Mouse (Mus musculus) liver, embryonic 16.5 days (tissue): ENCODE measurements around the gene Syne4. TPM values are rescaled to one million over a fixed set of nuclear protein-coding genes. Genes with fewer than 3 reads are reported as not detected.

Experiments used
- ATAC-seq: fragments of 200-750 bp; cut with Nextera tagmentation; 2 replicates; pipeline ENCODE4 v1.8.0; 2017; ENCODE audit warnings: low read depth, mild to moderate bottlenecking, moderate number of reproducible peaks, moderate library complexity
- H3K27ac ChIP-seq: fragments of 300-500 bp; sonication (generic); 2 replicates; pipeline ENCODE4 v1.5.1; 2014; ENCODE audit warnings: mild to moderate bottlenecking, low read length
- H3K27me3 ChIP-seq: fragments of 300-500 bp; sonication (generic); 2 replicates; pipeline ENCODE4 v1.6.1; 2014; ENCODE audit warnings: low read depth, low read length, mixed read lengths; ENCODE audit not compliant: control insufficient read depth, insufficient read depth
- H3K36me3 ChIP-seq: fragments of 300-500 bp; sonication (generic); 2 replicates; pipeline ENCODE4 v1.6.1; 2014; ENCODE audit warnings: mild to moderate bottlenecking; ENCODE audit not compliant: control insufficient read depth, insufficient read depth
- H3K4me1 ChIP-seq: fragments of 300-500 bp; sonication (generic); 2 replicates; pipeline ENCODE4 v1.6.1; 2014; ENCODE audit warnings: low read depth, low read length, mixed read lengths; ENCODE audit not compliant: control insufficient read depth
- H3K4me2 ChIP-seq: fragments of 300-500 bp; sonication (generic); 2 replicates; pipeline ENCODE4 v1.6.1; 2014; ENCODE audit warnings: low read depth, low read length, mixed read lengths
- H3K4me3 ChIP-seq: fragments of 300-500 bp; sonication (generic); 2 replicates; pipeline ENCODE4 v1.5.1; 2014; ENCODE audit warnings: low read depth, mild to moderate bottlenecking, low read length
- H3K9ac ChIP-seq: fragments of 300-500 bp; sonication (generic); 2 replicates; pipeline ENCODE4 v1.6.1; 2014; ENCODE audit warnings: low read depth, low read length
- H3K9me3 ChIP-seq: fragments of 300-500 bp; sonication (generic); replicated peaks from 2 replicates; pipeline ENCODE4 v1.6.1; 2016; ENCODE audit warnings: low read length; ENCODE audit not compliant: control insufficient read depth
- WGBS: fragments of 180-500 bp; shearing (Covaris S2); extraction: QIAGEN DNeasy Blood & Tissue Kit; methylation state at CpG from one replicate; pipeline ENCODE4 v1.1.7; 2014; ENCODE audit not compliant: insufficient replicate concordance; 5-methylcytosine and 5-hydroxymethylcytosine counted together
- polyA plus RNA-seq: library from polyadenylated mRNA; unstranded; fragments of >200 nt; fragmentation: Nextera tagmentation; extraction: Ambion mirVana; gene quantifications from 2 replicates; pipeline ENCODE4 v1.2.1, GENCODE M21; 2015

Syne4 gene
- polyA plus RNA-seq, 1 experiment from 2014 or later: 22.4 TPM

DNA sequence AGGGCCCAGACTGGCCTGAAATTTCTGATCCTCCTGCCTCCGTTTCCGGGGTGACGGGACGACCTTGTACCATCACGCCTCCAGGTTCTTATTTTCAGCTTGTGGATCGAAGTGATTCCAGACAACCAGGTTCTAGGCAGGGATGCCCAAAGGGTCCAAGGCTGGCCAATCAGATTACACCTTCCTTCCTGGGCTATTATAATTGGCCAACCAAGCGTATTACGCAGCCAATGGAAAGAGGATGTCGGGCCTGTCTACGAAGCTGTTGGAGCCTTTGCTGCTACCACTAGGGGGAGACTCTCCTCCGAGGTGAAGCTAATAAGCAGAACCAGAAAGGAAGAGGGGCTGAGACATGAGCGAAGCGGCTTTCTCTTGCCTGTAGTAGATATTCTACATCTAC lies 17.3 kb downstream of the Syne4 start:
- 10% methylated on average over 13 of the region's 13 CpGs for WGBS
- ATAC-seq: peak; percentile 64
- Histone ChIP-seq H3K36me3 (no peaks in the 10 kb centered on the region), H3K27me3 (peaks cover 13% of the 10 kb centered on the region), H3K4me2 (no peak overlapping the region), H3K9me3 (no peaks in the 10 kb centered on the region), H3K4me1 (peaks cover 3% of the 10 kb centered on the region), H3K4me3 (no peak overlapping the region), H3K27ac (no peak overlapping the region), H3K9ac (no peak overlapping the region)

GRCm38 (mm10) chr7:30332622-30333259 lies 18.1 kb downstream of the Syne4 start:
- ATAC-seq: no peak
- no peak overlapping the region for H3K4me2 ChIP-seq
- no peaks in the 10 kb centered on the region for H3K9me3 ChIP-seq
- no peak overlapping the region for H3K27ac ChIP-seq
- WGBS: 38% methylated on average over 18 of the region's 18 CpGs
- H3K27me3 ChIP-seq: peaks cover 13% of the 10 kb centered on the region
- H3K9ac ChIP-seq: no peak overlapping the region
- H3K4me1 ChIP-seq: peaks cover 3% of the 10 kb centered on the region
- no peak overlapping the region for H3K4me3 ChIP-seq
- no peaks in the 10 kb centered on the region for H3K36me3 ChIP-seq

DNA sequence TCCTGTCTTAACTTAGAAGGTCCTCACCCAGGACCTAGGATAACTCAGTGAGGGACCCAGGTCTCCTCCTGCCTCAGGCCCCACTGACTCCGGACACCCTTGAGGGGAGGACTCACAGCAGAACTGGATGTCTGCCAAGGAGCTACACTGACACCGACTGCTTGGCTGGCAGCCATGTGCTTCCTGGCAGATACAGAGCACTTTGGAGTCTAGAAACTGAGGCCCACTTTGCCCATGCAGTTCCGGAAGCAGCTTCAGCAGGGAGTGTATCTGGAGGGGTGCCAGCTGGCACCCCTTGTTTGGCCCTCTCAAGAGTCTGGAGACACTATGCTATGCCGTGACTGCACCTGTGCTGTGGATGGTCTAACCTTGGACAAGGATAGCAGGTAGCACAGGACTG lies 18.8 kb downstream of the Syne4 start:
- H3K36me3 ChIP-seq: no peaks in the 10 kb centered on the region
- H3K27me3 ChIP-seq: peaks cover 13% of the 10 kb centered on the region
- no peaks in the 10 kb centered on the region for H3K9me3 ChIP-seq
- H3K9ac ChIP-seq: no peak overlapping the region
- H3K4me1 ChIP-seq: peaks cover 3% of the 10 kb centered on the region
- 21% methylated on average over 4 of the region's 4 CpGs for WGBS
- H3K4me3 ChIP-seq: no peak overlapping the region
- ATAC-seq: peak; percentile 55; the same call in 1 of the 2 replicates
- no peak overlapping the region for H3K27ac ChIP-seq
- no peak overlapping the region for H3K4me2 ChIP-seq

DNA sequence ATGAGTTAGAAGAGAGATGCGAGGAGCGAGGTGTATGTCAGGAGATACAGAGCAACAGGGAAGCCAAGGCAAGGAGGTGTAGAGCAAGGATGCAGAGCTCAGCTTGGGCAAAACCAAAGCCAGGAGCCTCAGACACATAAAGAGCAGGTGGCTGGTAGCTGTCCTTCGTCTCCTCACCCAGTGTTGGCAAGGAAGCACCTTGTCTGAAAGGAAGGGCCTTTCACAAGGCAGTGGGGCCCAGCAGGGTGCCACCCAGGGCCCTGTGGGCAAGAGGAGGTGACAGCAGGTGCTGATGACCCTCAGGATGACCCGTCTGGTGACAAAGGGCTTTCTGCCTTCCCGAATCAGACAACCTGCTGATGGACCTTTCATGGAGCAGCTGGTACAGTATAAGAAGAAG lies 20.0 kb downstream of the Syne4 start:
- H3K27me3 ChIP-seq: peaks cover 13% of the 10 kb centered on the region
- no peak overlapping the region for H3K4me2 ChIP-seq
- peaks cover 3% of the 10 kb centered on the region for H3K4me1 ChIP-seq
- no peaks in the 10 kb centered on the region for H3K36me3 ChIP-seq
- no peaks in the 10 kb centered on the region for H3K9me3 ChIP-seq
- no peak overlapping the region for H3K27ac ChIP-seq
- no peak for ATAC-seq
- H3K9ac ChIP-seq: no peak overlapping the region
- no peak overlapping the region for H3K4me3 ChIP-seq
- WGBS: 32% methylated on average over 5 of the region's 5 CpGs

- H3K9me3 ChIP-seq: no peaks in the 10 kb centered on the region
- H3K36me3 ChIP-seq: no peaks in the 10 kb centered on the region
- H3K4me3 ChIP-seq: no peak overlapping the region
- H3K27ac ChIP-seq: no peak overlapping the region
- no peak for ATAC-seq
- H3K9ac ChIP-seq: no peak overlapping the region
- H3K4me1 ChIP-seq: peaks cover 3% of the 10 kb centered on the region
- no peak overlapping the region for H3K4me2 ChIP-seq
- 68% methylated on average over 6 of the region's 6 CpGs for WGBS
- peaks cover 13% of the 10 kb centered on the region for H3K27me3 ChIP-seq
These were observed 21.1 kb downstream of the Syne4 start for GRCm38 (mm10) chr7:30335688-30336087.

GRCm38 (mm10) chr7:30336384-30336783 lies 21.8 kb downstream of the Syne4 start:
- peaks cover 13% of the 10 kb centered on the region for H3K27me3 ChIP-seq
- no peaks in the 10 kb centered on the region for H3K36me3 ChIP-seq
- ATAC-seq: 0 out of 2 replicates have a peak, but pooled peaks have one; percentile 21
- H3K4me1 ChIP-seq: peaks cover 3% of the 10 kb centered on the region
- no peak overlapping the region for H3K4me2 ChIP-seq
- no peak overlapping the region for H3K9ac ChIP-seq
- whole genome bisulfite sequencing: 2% methylated on average over 9 of the region's 9 CpGs
- no peaks in the 10 kb centered on the region for H3K9me3 ChIP-seq
- H3K4me3 ChIP-seq: no peak overlapping the region
- H3K27ac ChIP-seq: no peak overlapping the region

- no peak for ATAC-seq
- Histone ChIP-seq H3K4me3 (no peak overlapping the region), H3K36me3 (no peaks in the 10 kb centered on the region), H3K4me2 (no peak overlapping the region), H3K27ac (no peak overlapping the region), H3K27me3 (peaks cover 11% of the 10 kb centered on the region), H3K4me1 (no peaks in the 10 kb centered on the region), H3K9ac (no peak overlapping the region), H3K9me3 (no peaks in the 10 kb centered on the region)
- 58% methylated on average over 5 of the region's 5 CpGs for WGBS
These were observed 25.0 kb downstream of the Syne4 start for GRCm38 (mm10) chr7:30339432-30340109.

DNA sequence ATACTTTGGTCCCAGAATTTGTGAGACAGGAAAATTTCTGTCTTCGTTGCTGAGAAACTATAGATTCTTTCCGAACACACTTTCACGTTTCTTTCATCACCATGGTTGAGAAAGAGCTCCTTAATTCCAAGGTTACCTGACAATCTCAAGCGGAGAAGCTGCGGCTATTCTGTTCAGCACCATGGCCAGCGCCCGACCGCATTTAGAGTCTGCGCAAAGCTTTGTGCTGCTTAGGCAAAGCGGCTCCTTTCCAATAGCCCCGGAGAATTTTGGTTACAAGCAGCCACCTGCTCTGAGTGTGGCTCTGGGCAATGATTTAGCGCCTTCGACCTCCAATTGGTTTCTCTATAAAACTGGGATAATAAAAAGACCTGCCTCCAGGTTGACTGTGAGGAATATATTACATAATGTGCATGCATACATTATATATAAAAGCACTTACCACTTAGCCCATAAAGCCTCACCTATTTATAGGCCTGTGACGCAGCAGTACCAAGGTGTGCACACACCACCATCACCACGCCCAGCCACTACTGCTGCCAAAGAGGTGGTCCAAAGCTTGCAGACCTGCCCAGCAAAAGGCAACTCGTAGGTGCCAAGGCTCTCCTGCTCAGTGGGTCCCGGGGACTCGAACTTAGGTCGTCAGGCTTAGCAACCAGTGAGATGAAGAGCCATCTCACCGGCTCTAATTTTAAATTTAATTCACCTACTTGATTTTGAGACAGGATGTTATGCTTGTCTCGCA lies 32.2 kb downstream of the Syne4 start:
- 18% methylated on average over 21 of the region's 21 CpGs for WGBS
- Histone ChIP-seq H3K9ac (no peak overlapping the region), H3K9me3 (no peaks in the 10 kb centered on the region), H3K4me2 (no peak overlapping the region), H3K4me3 (no peak overlapping the region), H3K36me3 (no peaks in the 10 kb centered on the region), H3K27ac (no peak overlapping the region), H3K4me1 (no peaks in the 10 kb centered on the region), H3K27me3 (peaks cover 18% of the 10 kb centered on the region)
- ATAC-seq: no peak

GRCm38 (mm10) chr7:30347828-30348227 lies 33.2 kb downstream of the Syne4 start:
- no peaks in the 10 kb centered on the region for H3K4me1 ChIP-seq
- no peak for ATAC-seq
- H3K4me2 ChIP-seq: no peak overlapping the region
- H3K4me3 ChIP-seq: no peak overlapping the region
- H3K9me3 ChIP-seq: no peaks in the 10 kb centered on the region
- H3K27me3 ChIP-seq: peaks cover 18% of the 10 kb centered on the region
- no peak overlapping the region for H3K27ac ChIP-seq
- no peaks in the 10 kb centered on the region for H3K36me3 ChIP-seq
- no peak overlapping the region for H3K9ac ChIP-seq
- WGBS: 1% methylated on average over 30 of the region's 30 CpGs
